Mouse (Mus musculus) neural tube, embryonic 14.5 days (tissue): ENCODE measurements around the gene Zfp428. TPM values are rescaled to one million over a fixed set of nuclear protein-coding genes. Genes with fewer than 3 reads are reported as not detected.

ENCODE experiments used
- ATAC-seq: fragments of 200-750 bp; cut with Nextera tagmentation; 2 replicates; pipeline ENCODE4 v1.8.0; 2017; ENCODE audit warnings: low read depth, mild to moderate bottlenecking, moderate TSS enrichment, moderate library complexity
- H3K27ac ChIP-seq: fragments of 300-500 bp; sonication (generic); 2 replicates; pipeline ENCODE4 v1.5.1; 2014; ENCODE audit warnings: low read depth, mild to moderate bottlenecking, control low read depth, low read length, moderate library complexity, mixed read lengths
- H3K27me3 ChIP-seq: fragments of 300-500 bp; sonication (generic); 2 replicates; pipeline ENCODE4 v1.6.1; 2014; ENCODE audit warnings: low read length; ENCODE audit not compliant: control insufficient read depth, insufficient read depth
- H3K36me3 ChIP-seq: fragments of 300-500 bp; sonication (generic); 2 replicates; pipeline ENCODE4 v1.6.1; 2014; ENCODE audit warnings: low read length, mixed read lengths; ENCODE audit not compliant: control insufficient read depth, insufficient read depth
- H3K4me1 ChIP-seq: fragments of 300-500 bp; sonication (generic); 2 replicates; pipeline ENCODE4 v1.6.1; 2014; ENCODE audit warnings: low read length; ENCODE audit not compliant: control insufficient read depth, insufficient read depth
- H3K4me2 ChIP-seq: fragments of 300-500 bp; sonication (generic); 2 replicates; pipeline ENCODE4 v1.6.1; 2014; ENCODE audit warnings: mild to moderate bottlenecking, low read depth, low read length, control low read depth
- H3K4me3 ChIP-seq: fragments of 300-500 bp; sonication (generic); 2 replicates; pipeline ENCODE4 v1.5.1; 2014; ENCODE audit warnings: low read depth, low read length, control low read depth, mixed read lengths
- H3K9ac ChIP-seq: fragments of 300-500 bp; sonication (generic); replicated peaks from 2 replicates; pipeline ENCODE4 v1.6.1; 2014; ENCODE audit warnings: low read depth, mild to moderate bottlenecking, control low read depth, low read length, mixed read lengths
- H3K9me3 ChIP-seq: fragments of 300-500 bp; sonication (generic); 2 replicates; pipeline ENCODE4 v1.6.1; 2016; ENCODE audit warnings: low read length; ENCODE audit not compliant: control insufficient read depth
- WGBS: fragments of 180-500 bp; shearing (Covaris S2); extraction: QIAGEN DNeasy Blood & Tissue Kit; methylation state at CpG from one replicate; pipeline ENCODE4 v1.1.7; 2014; 5-methylcytosine and 5-hydroxymethylcytosine counted together
- polyA plus RNA-seq: library from polyadenylated mRNA; unstranded; fragments of >200 nt; fragmentation: Nextera tagmentation; extraction: Ambion mirVana; gene quantifications from 2 replicates; pipeline ENCODE4 v1.2.1, GENCODE M21; 2014

Gene Zfp428
- polyA plus RNA-seq, 1 experiment from 2014 or later = 211 TPM

- no peaks in the 10 kb centered on the region for H3K9me3 ChIP-seq
- H3K4me1 ChIP-seq = no peaks in the 10 kb centered on the region
- H3K9ac ChIP-seq = no peak overlapping the region
- no peak overlapping the region for H3K4me3 ChIP-seq
- no peak overlapping the region for H3K27ac ChIP-seq
- no peaks in the 10 kb centered on the region for H3K36me3 ChIP-seq
- no peaks in the 10 kb centered on the region for H3K27me3 ChIP-seq
- no peak for ATAC-seq
- 90% methylated on average over 6 of the region's 6 CpGs for WGBS
- H3K4me2 ChIP-seq = no peak overlapping the region
Measured at GRCm38 (mm10) chr7:24523723-24524122, 16.9 kb downstream of the Zfp428 start.

- H3K4me2 ChIP-seq = no peak overlapping the region
- ATAC-seq = no peak
- WGBS = 86% methylated on average over 6 of the region's 6 CpGs
- no peaks in the 10 kb centered on the region for H3K36me3 ChIP-seq
- H3K9me3 ChIP-seq = no peaks in the 10 kb centered on the region
- H3K27ac ChIP-seq = no peak overlapping the region
- H3K4me3 ChIP-seq = no peak overlapping the region
- H3K4me1 ChIP-seq = peaks cover 9% of the 10 kb centered on the region
- no peaks in the 10 kb centered on the region for H3K27me3 ChIP-seq
- no peak overlapping the region for H3K9ac ChIP-seq
Measured at GRCm38 (mm10) chr7:24524978-24525377, 18.2 kb downstream of the Zfp428 start.

- 88% methylated on average over 12 of the region's 12 CpGs for WGBS
- Histone ChIP-seq H3K27me3 (no peaks in the 10 kb centered on the region), H3K27ac (peak overlapping the region; percentile 57; the same call in 1 of the 2 replicates), H3K4me3 (no peak overlapping the region), H3K9me3 (no peaks in the 10 kb centered on the region), H3K9ac (no peak overlapping the region), H3K36me3 (no peaks in the 10 kb centered on the region), H3K4me1 (peaks cover 9% of the 10 kb centered on the region), H3K4me2 (no peak overlapping the region)
- ATAC-seq = no peak
Measured at GRCm38 (mm10) chr7:24525686-24526420, 19.0 kb downstream of the Zfp428 start.

- no peaks in the 10 kb centered on the region for H3K9me3 ChIP-seq
- H3K27ac ChIP-seq = no peak overlapping the region
- WGBS = 94% methylated on average over 11 of the region's 11 CpGs
- no peak for ATAC-seq
- H3K4me2 ChIP-seq = no peak overlapping the region
- no peaks in the 10 kb centered on the region for H3K27me3 ChIP-seq
- H3K36me3 ChIP-seq = peaks cover 7% of the 10 kb centered on the region
- H3K9ac ChIP-seq = no peak overlapping the region
- H3K4me1 ChIP-seq = peaks cover 24% of the 10 kb centered on the region
- H3K4me3 ChIP-seq = no peak overlapping the region
Measured at GRCm38 (mm10) chr7:24528861-24529260, 22.1 kb downstream of the Zfp428 start.

- ATAC-seq = no peak
- Histone ChIP-seq H3K4me1 (peaks cover 29% of the 10 kb centered on the region), H3K4me2 (peak overlapping the region; percentile 63), H3K27me3 (no peaks in the 10 kb centered on the region), H3K27ac (peak overlapping the region; percentile 90; the same call in 1 of the 2 replicates), H3K4me3 (peak overlapping the region; percentile 72), H3K9ac (peak overlapping the region; percentile 72), H3K36me3 (peaks cover 9% of the 10 kb centered on the region), H3K9me3 (no peaks in the 10 kb centered on the region)
- 66% methylated on average over 11 of the region's 11 CpGs for WGBS
Measured at GRCm38 (mm10) chr7:24529580-24529979, 22.8 kb downstream of the Zfp428 start.

GRCm38 (mm10) chr7:24530062-24530931, 23.5 kb downstream of the Zfp428 start, which contains the start of gene Irgq:
Irgq (plus strand) TSS chr7:24530689.
- Histone ChIP-seq H3K9me3 (no peaks in the 10 kb centered on the region), H3K27me3 (no peaks in the 10 kb centered on the region), H3K4me2 (peak within 1 kb of the TSS; percentile 96), H3K9ac (peak within 1 kb of the TSS; percentile 96), H3K4me3 (peak within 1 kb of the TSS; percentile 72), H3K4me1 (peaks cover 33% of the 10 kb centered on the region), H3K27ac (peak within 1 kb of the TSS; percentile 90), H3K36me3 (peaks cover 9% of the 10 kb centered on the region)
- under 1% methylated on average over 44 of the region's 44 CpGs for WGBS
- ATAC-seq = peak; percentile 95

GRCm38 (mm10) chr7:24531211-24531971, 24.6 kb downstream of the Zfp428 start:
- Histone ChIP-seq H3K4me3 (peak overlapping the region; percentile 72), H3K9ac (peak overlapping the region; percentile 96), H3K27ac (peak overlapping the region; percentile 81), H3K9me3 (no peaks in the 10 kb centered on the region), H3K4me1 (peaks cover 33% of the 10 kb centered on the region), H3K4me2 (peak overlapping the region; percentile 96), H3K36me3 (peaks cover 16% of the 10 kb centered on the region), H3K27me3 (no peaks in the 10 kb centered on the region)
- under 1% methylated on average over 43 of the region's 43 CpGs for WGBS
- peak; percentile 55 for ATAC-seq

GRCm38 (mm10) chr7:24533031-24533571, 26.3 kb downstream of the Zfp428 start:
- WGBS = 60% methylated on average over 28 of the region's 28 CpGs
- Histone ChIP-seq H3K4me1 (peaks cover 33% of the 10 kb centered on the region), H3K9me3 (no peaks in the 10 kb centered on the region), H3K27me3 (no peaks in the 10 kb centered on the region), H3K27ac (no peak overlapping the region), H3K4me2 (no peak overlapping the region), H3K4me3 (no peak overlapping the region), H3K9ac (no peak overlapping the region), H3K36me3 (peaks cover 16% of the 10 kb centered on the region)
- no peak for ATAC-seq
